Mouse (Mus musculus): ENCODE measurements around the gene Sez6l2.

- TF ChIP-seq POLR2A (IDR thresholded peaks at IDR 0.05; ENCODE audit: control insufficient read depth, extremely low read depth, insufficient read depth, low read length, poor library complexity), result no peak
- TF ChIP-seq CTCF (IDR thresholded peaks at IDR 0.05; ENCODE audit: borderline replicate concordance, control insufficient read depth, extremely low read depth, insufficient read depth, low read length, poor library complexity), result no peak
Measured at GRCm38 (mm10) chr7:127019306-127019960, 69.1 kb downstream of the Sez6l2 start.
